Mouse (Mus musculus) hindbrain, embryonic 12.5 days (tissue): ENCODE data around the gene Prtg. TPM values are rescaled to one million over a fixed set of nuclear protein-coding genes. Genes with fewer than 3 reads are reported as not detected.
A peak's percentile ranks its signal among the peaks of the same experiment; 100 is the strongest.

ENCODE experiments used
- ATAC-seq: fragments of 200-750 bp; cut with Nextera tagmentation; 2 replicates; pipeline ENCODE4 v1.8.0; 2017; ENCODE audit warnings: moderate TSS enrichment; ENCODE audit not compliant: low FRiP score
- H3K27ac ChIP-seq: fragments of 300-500 bp; sonication (generic); 2 replicates; pipeline ENCODE4 v1.5.1; 2016; ENCODE audit warnings: mild to moderate bottlenecking
- H3K27me3 ChIP-seq: fragments of 300-500 bp; sonication (generic); 2 replicates; pipeline ENCODE4 v1.6.1; 2016; ENCODE audit warnings: mild to moderate bottlenecking
- H3K36me3 ChIP-seq: fragments of 300-500 bp; sonication (generic); 2 replicates; pipeline ENCODE4 v1.6.1; 2016; ENCODE audit warnings: mild to moderate bottlenecking
- H3K4me1 ChIP-seq: fragments of 300-500 bp; sonication (generic); 2 replicates; pipeline ENCODE4 v1.6.1; 2016
- H3K4me2 ChIP-seq: fragments of 300-500 bp; sonication (generic); replicated peaks from 2 replicates; pipeline ENCODE4 v1.6.1; 2016; ENCODE audit warnings: mild to moderate bottlenecking
- H3K4me3 ChIP-seq: fragments of 300-500 bp; sonication (generic); 2 replicates; pipeline ENCODE4 v1.5.1; 2016; ENCODE audit warnings: mild to moderate bottlenecking
- H3K9ac ChIP-seq: fragments of 300-500 bp; sonication (generic); 2 replicates; pipeline ENCODE4 v1.6.1; 2016; ENCODE audit warnings: mild to moderate bottlenecking, moderate library complexity
- H3K9me3 ChIP-seq: fragments of 300-500 bp; sonication (generic); replicated peaks from 2 replicates; pipeline ENCODE4 v1.6.1; 2016; ENCODE audit warnings: mild to moderate bottlenecking
- WGBS: fragments of 180-500 bp; shearing (Covaris S2); methylation state at CpG from one replicate; pipeline ENCODE4 v1.1.7; 2016; 5-methylcytosine and 5-hydroxymethylcytosine counted together
- polyA plus RNA-seq: library from polyadenylated mRNA; unstranded; fragments of >200 nt; fragmentation: Nextera tagmentation; extraction: Ambion mirVana; gene quantifications from 2 replicates; pipeline ENCODE4 v1.2.1, GENCODE M21; 2016

Gene Prtg
- polyA plus RNA-seq, 1 experiment from 2014 or later, result 2.2 TPM

DNA sequence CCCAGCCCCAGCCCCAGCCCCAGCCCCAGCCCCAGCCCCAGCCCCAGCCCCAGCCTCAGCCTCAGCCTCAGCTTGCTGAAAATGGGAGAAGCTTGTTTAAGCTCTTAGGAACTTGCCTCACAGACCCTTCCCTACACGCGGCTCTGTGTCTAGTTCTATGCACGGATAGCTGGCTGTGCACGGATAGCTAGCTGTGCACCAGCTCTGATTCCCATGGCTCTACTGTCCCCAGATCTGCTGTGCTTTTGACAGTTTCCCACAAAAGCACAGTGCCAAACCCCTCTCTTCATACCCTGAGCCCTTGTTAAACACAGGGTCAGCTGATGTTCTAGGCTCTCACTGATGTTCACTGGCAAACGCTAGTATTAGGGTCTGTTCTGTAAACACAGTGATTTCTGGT lies 86.1 kb downstream of the Prtg start:
- 98% methylated on average over 5 of the region's 5 CpGs for WGBS

DNA sequence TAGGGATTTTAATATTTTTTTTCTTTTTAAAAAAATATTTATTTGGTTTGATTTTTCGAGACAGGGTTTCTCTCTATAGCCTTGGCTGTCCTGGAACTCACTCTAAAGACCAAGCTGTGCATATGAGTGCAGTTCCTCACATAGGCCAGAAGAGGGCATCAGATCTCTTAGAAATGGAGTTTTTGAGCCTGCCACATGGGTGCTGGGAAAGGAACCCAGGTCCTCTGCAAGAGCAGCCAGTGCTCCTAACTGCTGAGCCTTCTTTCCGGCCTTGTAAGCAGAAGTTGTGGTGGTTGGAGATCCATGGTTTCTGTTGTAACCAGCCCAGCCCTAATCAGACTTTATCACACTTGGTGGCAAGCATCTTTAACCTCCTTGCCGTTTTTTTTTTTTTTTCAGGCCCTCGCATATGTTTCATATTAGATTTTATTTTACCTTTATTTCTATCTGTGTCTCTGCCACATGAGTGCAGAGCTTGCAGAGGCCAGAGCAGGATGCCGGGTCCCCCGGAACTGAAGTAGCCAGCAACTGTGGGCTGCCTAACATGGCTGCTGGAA lies 88.2 kb downstream of the Prtg start:
- H3K4me3 ChIP-seq, result no peak overlapping the region

More for the DNA sequence above, 86.1 kb downstream of the Prtg start:
- H3K27me3 ChIP-seq, result no peaks in the 10 kb centered on the region
- H3K4me1 ChIP-seq, result no peaks in the 10 kb centered on the region
- no peak overlapping the region for H3K4me3 ChIP-seq
- no peak overlapping the region for H3K27ac ChIP-seq
- no peak overlapping the region for H3K9ac ChIP-seq
- no peak for ATAC-seq
- H3K9me3 ChIP-seq, result no peaks in the 10 kb centered on the region
- H3K36me3 ChIP-seq, result peaks cover 10% of the 10 kb centered on the region
- no peak overlapping the region for H3K4me2 ChIP-seq

DNA sequence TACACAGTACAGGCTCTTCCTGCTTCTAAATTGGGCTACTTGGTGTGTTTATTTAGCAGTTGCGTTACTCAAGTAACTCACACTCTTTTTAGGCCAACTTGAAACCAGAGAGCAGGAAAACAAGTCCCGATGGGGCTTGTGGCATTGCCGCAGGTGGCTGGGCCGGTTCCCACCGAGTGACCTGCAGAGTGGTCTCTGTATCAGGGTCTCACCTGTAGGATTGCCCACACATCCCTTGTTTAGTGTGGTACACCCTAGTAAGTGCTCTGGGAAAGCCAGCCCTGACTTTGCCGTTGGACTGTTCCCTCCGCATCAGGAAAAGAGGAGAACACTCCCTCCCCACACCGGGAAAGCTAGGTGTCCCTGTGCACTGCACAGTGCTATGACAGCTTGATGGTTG lies 95.4 kb downstream of the Prtg start:
- WGBS, result 87% methylated on average over 8 of the region's 8 CpGs

More for the DNA sequence above, 88.2 kb downstream of the Prtg start:
- Histone ChIP-seq H3K4me1 (no peaks in the 10 kb centered on the region), H3K27ac (no peak overlapping the region), H3K36me3 (peaks cover 10% of the 10 kb centered on the region), H3K4me2 (no peak overlapping the region), H3K27me3 (no peaks in the 10 kb centered on the region), H3K9ac (no peak overlapping the region), H3K9me3 (no peaks in the 10 kb centered on the region)
- ATAC-seq, result no peak
- WGBS, result 96% methylated on average over 6 of the region's 6 CpGs

DNA sequence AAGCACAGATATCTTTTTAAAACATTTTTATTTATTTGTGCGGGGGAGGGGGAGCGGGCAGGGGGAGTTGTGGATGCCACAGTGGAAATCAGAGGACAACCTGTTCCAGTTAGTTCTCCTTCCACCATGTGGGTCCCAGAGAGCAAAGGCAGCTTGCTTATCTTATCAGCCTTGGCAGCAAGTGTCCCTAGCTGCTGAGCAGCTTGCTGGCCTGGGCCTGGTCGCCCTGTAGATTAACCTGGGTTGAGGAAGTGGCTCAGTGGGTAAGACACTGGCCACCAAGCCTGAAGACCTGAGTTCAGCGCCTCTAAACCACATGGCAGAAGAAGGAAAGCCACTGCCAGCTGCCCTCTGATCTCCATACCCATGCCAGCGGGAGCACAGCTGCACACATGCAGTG lies 95.9 kb downstream of the Prtg start:
- H3K4me1 ChIP-seq, result no peaks in the 10 kb centered on the region
- ATAC-seq, result no peak
- H3K36me3 ChIP-seq, result peaks cover 7% of the 10 kb centered on the region; the same call in 1 of the 2 replicates
- no peak overlapping the region for H3K4me2 ChIP-seq
- no peaks in the 10 kb centered on the region for H3K27me3 ChIP-seq
- H3K4me3 ChIP-seq, result no peak overlapping the region
- no peaks in the 10 kb centered on the region for H3K9me3 ChIP-seq
- 95% methylated on average over 5 of the region's 5 CpGs for WGBS
- no peak overlapping the region for H3K27ac ChIP-seq
- no peak overlapping the region for H3K9ac ChIP-seq

More for the DNA sequence above, 95.4 kb downstream of the Prtg start:
- no peak overlapping the region for H3K9ac ChIP-seq
- 0 out of 2 replicates have a peak, but pooled peaks cover 5% of the 10 kb centered on the region for H3K36me3 ChIP-seq
- no peaks in the 10 kb centered on the region for H3K27me3 ChIP-seq
- no peak overlapping the region for H3K4me3 ChIP-seq
- no peak for ATAC-seq
- no peak overlapping the region for H3K4me2 ChIP-seq
- no peaks in the 10 kb centered on the region for H3K9me3 ChIP-seq
- no peak overlapping the region for H3K27ac ChIP-seq
- no peaks in the 10 kb centered on the region for H3K4me1 ChIP-seq

DNA sequence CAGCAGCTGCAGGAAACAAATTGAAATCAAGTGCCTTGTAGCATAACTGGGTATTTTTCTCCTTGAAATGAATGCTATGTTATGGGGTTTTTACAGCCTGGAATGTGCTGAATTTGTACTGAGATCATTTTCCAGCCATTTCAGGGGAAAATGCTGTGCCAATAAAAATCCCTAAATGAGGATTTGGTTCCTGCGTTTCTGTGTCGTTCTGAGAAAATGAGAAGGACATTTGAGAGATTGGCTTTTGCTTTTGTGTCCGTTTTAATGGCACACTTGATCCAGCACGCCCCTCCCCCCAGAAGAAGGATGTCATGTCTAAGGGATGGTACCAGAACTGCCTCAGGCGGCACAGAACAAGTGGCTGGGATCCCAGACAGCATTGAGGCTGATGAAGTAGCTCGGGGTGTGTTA lies 100.0 kb downstream of the Prtg start:
- H3K4me2 ChIP-seq, result no peak overlapping the region
- H3K9ac ChIP-seq, result no peak overlapping the region
- H3K27me3 ChIP-seq, result no peaks in the 10 kb centered on the region
- no peak for ATAC-seq
- H3K36me3 ChIP-seq, result peaks cover 9% of the 10 kb centered on the region; the same call in 1 of the 2 replicates
- no peaks in the 10 kb centered on the region for H3K4me1 ChIP-seq
- H3K27ac ChIP-seq, result no peak overlapping the region
- H3K4me3 ChIP-seq, result no peak overlapping the region
- no peaks in the 10 kb centered on the region for H3K9me3 ChIP-seq
- WGBS, result 83% methylated on average over 6 of the region's 6 CpGs

DNA sequence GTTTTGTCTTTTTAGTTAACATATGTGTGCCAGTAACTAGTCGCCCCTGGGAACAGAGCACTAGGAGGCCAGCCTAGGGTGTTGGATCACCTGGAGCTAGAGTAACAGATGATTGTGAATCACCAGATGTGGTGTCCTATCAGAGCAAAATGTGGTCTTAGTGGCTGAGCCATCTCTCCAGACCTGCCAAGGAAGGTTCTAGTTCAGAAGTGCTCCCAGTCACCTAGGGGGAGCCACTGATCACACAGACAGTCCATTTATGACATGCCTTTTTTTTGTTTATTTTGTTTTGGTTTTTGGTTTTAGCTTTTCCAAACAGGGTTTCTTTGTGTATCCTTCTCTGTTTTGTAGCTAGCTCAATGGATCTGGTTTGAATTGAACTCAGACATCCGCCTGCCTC lies 104.7 kb downstream of the Prtg start:
- peaks cover 4% of the 10 kb centered on the region; the same call in 1 of the 2 replicates for H3K36me3 ChIP-seq
- H3K4me1 ChIP-seq, result no peaks in the 10 kb centered on the region
- no peaks in the 10 kb centered on the region for H3K9me3 ChIP-seq
- no peak for ATAC-seq
- no peaks in the 10 kb centered on the region for H3K27me3 ChIP-seq
- H3K27ac ChIP-seq, result no peak overlapping the region
- H3K9ac ChIP-seq, result no peak overlapping the region
- H3K4me2 ChIP-seq, result no peak overlapping the region
- no peak overlapping the region for H3K4me3 ChIP-seq
- WGBS, result 88% methylated on average over 2 of the region's 2 CpGs

DNA sequence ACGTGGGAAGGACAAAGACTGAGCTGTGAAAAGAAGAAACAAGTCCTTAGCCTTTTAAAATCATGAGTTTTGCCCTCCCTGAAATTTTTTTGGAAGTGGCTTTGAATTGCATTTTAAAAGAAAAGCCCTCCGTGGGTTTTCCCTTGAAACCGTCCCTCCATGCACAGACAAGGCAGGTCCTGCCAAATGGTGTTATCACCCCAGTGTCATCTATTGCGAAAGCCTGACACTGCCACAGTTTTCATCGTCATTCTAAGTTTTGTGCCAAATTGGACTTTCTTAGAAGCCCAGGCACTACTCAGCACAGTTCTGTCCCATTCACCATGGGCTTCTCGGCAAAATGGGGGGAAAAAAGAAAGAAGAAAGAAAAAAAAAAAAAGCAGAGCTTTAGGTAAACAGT lies 106.9 kb downstream of the Prtg start:
- Histone ChIP-seq H3K4me1 (no peaks in the 10 kb centered on the region), H3K4me2 (no peak overlapping the region), H3K9me3 (no peaks in the 10 kb centered on the region), H3K27me3 (no peaks in the 10 kb centered on the region), H3K9ac (no peak overlapping the region), H3K36me3 (no peaks in the 10 kb centered on the region), H3K27ac (no peak overlapping the region), H3K4me3 (no peak overlapping the region)
- 82% methylated on average over 6 of the region's 6 CpGs for WGBS
- ATAC-seq, result no peak

DNA sequence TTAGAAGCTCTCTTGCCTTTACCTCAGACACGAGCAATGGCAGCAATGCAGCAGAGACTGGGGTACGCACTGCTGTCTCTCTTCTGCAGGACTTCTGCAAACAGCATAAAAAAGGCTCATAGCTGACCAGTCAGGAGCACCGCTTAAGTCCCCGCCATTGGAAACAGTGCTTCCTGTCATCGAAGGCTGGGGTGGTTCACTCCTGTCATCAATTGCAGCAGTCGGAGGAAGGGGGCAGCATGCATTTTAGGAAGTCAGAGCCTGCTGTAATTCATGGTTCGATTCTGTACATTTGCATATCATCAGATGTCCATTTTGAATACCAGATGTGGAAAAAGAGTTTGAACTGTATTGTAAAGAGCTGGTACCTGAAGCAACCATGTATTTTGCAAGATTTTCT lies 109.1 kb downstream of the Prtg start:
- Histone ChIP-seq H3K9me3 (no peaks in the 10 kb centered on the region), H3K27me3 (no peaks in the 10 kb centered on the region), H3K4me3 (no peak overlapping the region), H3K4me2 (no peak overlapping the region), H3K9ac (no peak overlapping the region), H3K36me3 (no peaks in the 10 kb centered on the region), H3K4me1 (no peaks in the 10 kb centered on the region), H3K27ac (no peak overlapping the region)
- 69% methylated on average over 7 of the region's 7 CpGs for WGBS
- ATAC-seq, result no peak

DNA sequence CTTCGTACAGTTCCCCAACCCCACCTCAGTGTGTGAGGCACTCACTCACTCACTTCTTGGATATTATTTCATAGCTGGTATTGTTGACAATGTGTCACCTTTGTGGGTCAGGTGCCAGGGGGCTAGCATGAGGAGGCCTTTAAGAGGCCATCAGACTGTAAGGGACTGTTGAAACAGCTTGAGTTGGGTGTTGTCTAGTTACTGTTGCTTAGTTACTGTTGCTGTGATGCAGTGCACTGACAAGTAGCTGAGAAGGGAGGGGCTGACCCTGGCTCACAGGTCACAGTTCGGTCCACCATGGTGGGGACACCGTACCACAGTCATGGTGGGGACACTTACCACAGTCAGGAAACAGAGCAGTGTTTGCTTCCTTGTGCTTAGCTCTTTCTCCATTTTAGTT lies 116.4 kb downstream of the Prtg start:
- no peak overlapping the region for H3K4me2 ChIP-seq
- no peaks in the 10 kb centered on the region for H3K27me3 ChIP-seq
- no peaks in the 10 kb centered on the region for H3K36me3 ChIP-seq
- H3K4me3 ChIP-seq, result no peak overlapping the region
- H3K9me3 ChIP-seq, result no peaks in the 10 kb centered on the region
- 77% methylated on average over 3 of the region's 3 CpGs for WGBS
- H3K27ac ChIP-seq, result no peak overlapping the region
- no peak overlapping the region for H3K9ac ChIP-seq
- no peak for ATAC-seq
- peaks cover 21% of the 10 kb centered on the region for H3K4me1 ChIP-seq

DNA sequence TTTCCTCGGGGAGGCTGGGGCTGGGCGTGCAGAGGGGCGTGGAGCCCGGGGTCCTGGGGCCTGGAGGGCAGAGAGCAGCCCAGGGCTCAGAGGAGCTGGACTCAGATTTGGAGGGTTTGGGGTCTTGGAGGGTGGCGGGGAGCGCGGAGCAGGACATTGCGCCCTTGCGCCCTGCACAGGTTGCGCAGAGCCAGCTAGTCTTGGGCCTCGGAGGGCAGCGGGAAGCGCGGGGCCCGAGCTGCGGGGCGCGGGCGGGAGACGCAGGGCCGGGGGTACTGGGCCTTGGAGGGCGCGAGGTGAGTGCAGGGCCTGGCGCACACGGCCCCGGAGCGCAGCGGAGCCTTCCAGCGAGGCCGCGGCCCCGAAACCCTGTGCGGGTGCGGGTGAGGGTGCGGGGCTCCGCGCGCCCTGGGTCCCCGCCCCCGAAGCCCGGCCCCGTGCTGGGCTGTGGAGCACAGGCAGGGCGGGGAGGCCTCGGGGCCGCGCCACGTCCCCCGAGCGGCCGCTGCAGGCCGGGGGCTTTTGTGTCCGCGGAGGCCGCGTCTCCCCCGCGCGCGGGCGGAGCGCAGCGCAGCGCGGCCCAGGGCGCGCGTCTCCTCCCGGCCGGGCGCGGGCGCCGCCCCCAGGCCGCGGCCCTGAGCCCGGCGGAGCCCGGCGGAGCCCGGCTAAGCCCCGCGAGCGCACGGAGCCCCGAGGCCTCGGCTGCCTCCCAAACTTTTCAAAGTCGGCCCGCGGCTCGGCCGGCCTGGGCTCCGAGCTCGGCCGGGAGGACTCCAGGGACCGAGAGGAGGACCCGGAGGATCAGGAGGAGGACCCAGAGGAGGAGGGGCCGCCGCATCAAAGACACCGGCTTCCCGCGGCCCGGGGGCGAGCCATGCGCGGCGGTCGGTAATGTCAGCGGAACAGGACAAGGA lies 118.6 kb downstream of the Prtg start, which contains the start of gene Pygo1:
TSS of gene Pygo1 (plus strand) at position 625 of the 914 bp plus-strand sequence.
- Histone ChIP-seq H3K9ac (peak within 1 kb of the TSS; percentile 96), H3K27me3 (no peaks in the 10 kb centered on the region), H3K4me2 (peak within 1 kb of the TSS; percentile 91), H3K4me1 (peaks cover 25% of the 10 kb centered on the region), H3K36me3 (no peaks in the 10 kb centered on the region), H3K27ac (peak within 1 kb of the TSS; percentile 87), H3K9me3 (no peaks in the 10 kb centered on the region), H3K4me3 (peak within 1 kb of the TSS; percentile 72)
- ATAC-seq, result peak; percentile 87
- WGBS, result under 1% methylated on average over 96 of the region's 108 CpGs

DNA sequence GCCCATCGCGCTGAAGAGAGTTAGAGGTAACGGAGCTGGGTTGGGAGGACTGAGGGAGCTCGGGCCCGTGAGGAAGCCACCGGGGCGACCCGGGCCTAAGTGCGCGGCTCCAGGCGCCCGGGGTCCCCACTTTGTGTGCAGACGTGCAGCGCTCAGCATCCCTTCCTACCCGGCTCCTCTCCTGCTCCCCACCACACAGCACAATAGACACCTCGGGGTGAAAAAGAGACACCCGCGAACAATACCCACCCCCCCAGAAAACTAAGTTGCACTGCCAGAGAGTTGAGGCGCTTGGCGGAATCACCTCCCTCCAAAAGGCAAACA lies 119.2 kb downstream of the Prtg start:
- peak overlapping the region; percentile 87 for H3K27ac ChIP-seq
- H3K9me3 ChIP-seq, result no peaks in the 10 kb centered on the region
- no peaks in the 10 kb centered on the region for H3K36me3 ChIP-seq
- peak overlapping the region; percentile 72 for H3K4me3 ChIP-seq
- no peaks in the 10 kb centered on the region for H3K27me3 ChIP-seq
- peak overlapping the region; percentile 91 for H3K4me2 ChIP-seq
- H3K4me1 ChIP-seq, result peaks cover 25% of the 10 kb centered on the region
- peak; percentile 70 for ATAC-seq
- H3K9ac ChIP-seq, result peak overlapping the region; percentile 96
- 1% methylated on average over 20 of the region's 20 CpGs for WGBS

DNA sequence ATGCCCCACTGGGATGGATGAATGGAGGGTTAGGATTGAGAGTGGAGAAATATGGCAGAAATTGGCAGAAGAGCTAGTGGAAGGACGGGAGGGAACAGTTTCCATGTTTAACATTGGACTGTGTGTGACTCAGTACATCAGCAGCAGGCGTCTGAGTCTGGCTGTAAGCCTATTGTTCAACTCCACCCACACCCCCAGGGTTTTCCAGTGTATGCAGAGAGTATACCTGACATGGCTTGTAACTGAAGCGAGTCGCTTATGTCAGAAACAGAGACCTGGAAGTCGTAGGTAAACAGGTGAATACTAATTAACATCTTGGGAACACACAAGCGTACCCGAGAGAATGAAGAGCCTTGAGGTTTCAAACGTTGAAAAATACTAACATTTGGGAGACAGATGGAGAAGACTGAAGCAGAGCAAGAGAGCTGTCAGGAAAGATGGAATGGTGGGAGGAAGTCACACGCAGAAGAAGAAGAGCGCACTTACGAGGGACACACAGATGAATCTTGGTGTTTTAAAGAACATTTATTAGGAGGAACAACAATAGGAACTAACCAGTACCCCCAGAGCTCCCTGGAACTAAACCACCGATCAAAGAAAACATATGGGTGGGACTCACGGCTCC lies 124.6 kb downstream of the Prtg start:
- no peak overlapping the region for H3K4me3 ChIP-seq
- no peak overlapping the region for H3K27ac ChIP-seq
- no peak overlapping the region for H3K9ac ChIP-seq
- ATAC-seq, result no peak
- H3K4me2 ChIP-seq, result no peak overlapping the region
- no peaks in the 10 kb centered on the region for H3K27me3 ChIP-seq
- peaks cover 20% of the 10 kb centered on the region for H3K4me1 ChIP-seq
- H3K9me3 ChIP-seq, result no peaks in the 10 kb centered on the region
- WGBS, result 85% methylated on average over 13 of the region's 13 CpGs
- peaks cover 9% of the 10 kb centered on the region; the same call in 1 of the 2 replicates for H3K36me3 ChIP-seq
